Mouse (Mus musculus) lung, embryonic 14.5 days (tissue): Measurements from ENCODE around the gene Trip10. TPM values are rescaled to one million over a fixed set of nuclear protein-coding genes. Genes with fewer than 3 reads are reported as not detected.

ENCODE experiments used
- ATAC-seq: fragments of 200-750 bp; cut with Nextera tagmentation; 2 replicates; pipeline ENCODE4 v1.8.0; 2017; ENCODE audit warnings: mild to moderate bottlenecking, moderate TSS enrichment, moderate library complexity; ENCODE audit not compliant: insufficient read depth
- DNase-seq: peaks from one replicate; pipeline ENCODE4 v3.0.0-alpha.2; 2015
- H3K27ac ChIP-seq: fragments of 300-500 bp; sonication (generic); 2 replicates; pipeline ENCODE4 v1.5.1; 2014; ENCODE audit warnings: low read depth, mild to moderate bottlenecking, moderate library complexity
- H3K27me3 ChIP-seq: fragments of 300-500 bp; sonication (generic); 2 replicates; pipeline ENCODE4 v1.6.1; 2014; ENCODE audit warnings: low read length, control low read depth; ENCODE audit not compliant: insufficient read depth
- H3K36me3 ChIP-seq: fragments of 300-500 bp; sonication (generic); 2 replicates; pipeline ENCODE4 v1.6.1; 2014; ENCODE audit warnings: control low read depth; ENCODE audit not compliant: insufficient read depth
- H3K4me1 ChIP-seq: fragments of 300-500 bp; sonication (generic); 2 replicates; pipeline ENCODE4 v1.6.1; 2014; ENCODE audit warnings: antibody characterized with exemption, control low read depth; ENCODE audit not compliant: insufficient read depth
- H3K4me2 ChIP-seq: fragments of 300-500 bp; sonication (generic); 2 replicates; pipeline ENCODE4 v1.6.1; 2014; ENCODE audit warnings: mild to moderate bottlenecking
- H3K4me3 ChIP-seq: fragments of 300-500 bp; sonication (generic); 2 replicates; pipeline ENCODE4 v1.5.1; 2014; ENCODE audit warnings: low read depth, low read length
- H3K9ac ChIP-seq: fragments of 300-500 bp; sonication (generic); 2 replicates; pipeline ENCODE4 v1.6.1; 2014
- H3K9me3 ChIP-seq: fragments of 300-500 bp; sonication (generic); 2 replicates; pipeline ENCODE4 v1.6.1; 2016; ENCODE audit warnings: low read depth, low read length, control low read depth
- CTCF ChIP-seq: IDR thresholded peaks from 2 replicates; pipeline ENCODE4 v1.5.1; 2016; ENCODE audit warnings: antibody characterized with exemption, low read depth
- WGBS: fragments of 180-500 bp; shearing (Covaris S2); extraction: QIAGEN DNeasy Blood & Tissue Kit; methylation state at CpG from one replicate; pipeline ENCODE4 v1.1.7; 2014; 5-methylcytosine and 5-hydroxymethylcytosine counted together
- polyA plus RNA-seq: library from polyadenylated mRNA; unstranded; fragments of >200 nt; fragmentation: Nextera tagmentation; extraction: Ambion mirVana; gene quantifications from 2 replicates; pipeline ENCODE4 v1.2.1, GENCODE M21; 2014

Trip10 gene
- polyA plus RNA-seq, 1 experiment from 2014 or later, result 39.9 TPM

DNA sequence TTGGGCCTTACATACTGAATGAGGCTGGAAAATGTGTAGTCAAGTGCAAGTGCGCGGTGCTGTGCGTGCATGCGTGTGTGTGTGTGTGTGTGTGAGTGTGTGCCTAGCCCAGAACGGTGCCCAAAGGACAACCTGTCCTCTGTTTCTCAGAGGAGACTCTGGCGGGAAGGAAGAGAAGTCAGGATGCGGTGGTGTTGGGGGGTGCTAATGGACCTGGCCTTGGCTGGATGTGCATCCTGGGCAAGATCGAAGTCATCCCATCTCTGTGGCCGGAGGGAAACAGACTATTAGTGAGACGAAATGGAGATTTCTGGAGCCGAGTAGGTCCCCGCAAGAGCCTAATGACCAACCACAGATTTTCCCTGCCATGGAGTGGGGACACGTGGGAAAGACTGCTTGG lies 484 bp upstream of the Trip10 start:
- no peak for TF ChIP-seq CTCF
- 7% methylated on average over 13 of the region's 13 CpGs for WGBS
- H3K4me1 ChIP-seq, result peaks cover 3% of the 10 kb centered on the region; the same call in 1 of the 2 replicates
- peak overlapping the region; percentile 47; the same call in 1 of the 2 replicates for H3K9ac ChIP-seq
- DNase-seq (no peak), ATAC-seq (no peak)
- peak overlapping the region; percentile 71 for H3K27ac ChIP-seq
- H3K9me3 ChIP-seq, result no peaks in the 10 kb centered on the region
- peak overlapping the region; percentile 85 for H3K4me2 ChIP-seq
- H3K36me3 ChIP-seq, result peaks cover 24% of the 10 kb centered on the region
- peak overlapping the region; percentile 77 for H3K4me3 ChIP-seq
- H3K27me3 ChIP-seq, result no peaks in the 10 kb centered on the region

DNA sequence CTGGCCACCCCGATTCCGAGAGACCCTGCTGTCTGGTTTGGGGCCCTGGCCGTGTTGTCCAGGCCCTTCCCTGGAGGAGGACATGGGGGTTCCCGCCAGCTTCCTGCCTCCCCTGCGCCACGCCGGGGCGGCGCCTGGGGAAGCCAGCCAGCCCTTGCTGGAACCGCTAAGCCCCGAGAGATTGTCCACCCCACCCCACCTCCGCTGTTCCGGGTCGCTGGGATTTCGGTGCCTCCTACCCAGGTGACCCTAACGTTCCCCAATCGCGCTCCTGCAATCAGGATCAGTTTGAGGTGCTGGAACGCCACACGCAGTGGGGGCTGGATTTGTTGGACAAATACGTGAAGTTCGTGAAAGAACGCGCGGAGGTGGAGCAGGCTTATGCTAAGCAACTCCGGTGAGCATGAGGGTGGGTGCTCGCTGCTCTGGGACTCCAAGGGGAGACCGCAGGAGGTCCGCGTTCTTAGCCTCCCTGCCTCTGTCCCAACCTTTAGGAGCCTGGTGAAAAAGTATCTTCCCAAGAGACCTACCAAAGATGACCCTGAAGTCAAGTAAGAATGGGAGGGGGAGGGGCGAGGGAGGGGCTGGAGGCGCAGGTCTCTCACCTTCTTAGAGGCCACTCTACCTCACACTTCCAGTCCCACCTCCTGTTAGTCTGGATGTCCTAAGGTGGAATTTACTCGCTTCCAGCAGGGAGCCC lies 1.4 kb downstream of the Trip10 start:
- DNase-seq, result peak; percentile 57
- Histone ChIP-seq H3K27ac (peak overlapping the region; percentile 58), H3K4me3 (peak overlapping the region; percentile 77), H3K36me3 (peaks cover 26% of the 10 kb centered on the region), H3K9me3 (no peaks in the 10 kb centered on the region), H3K27me3 (no peaks in the 10 kb centered on the region), H3K9ac (peak overlapping the region; percentile 76), H3K4me1 (peaks cover 3% of the 10 kb centered on the region; the same call in 1 of the 2 replicates), H3K4me2 (peak overlapping the region; percentile 85)
- 2% methylated on average over 33 of the region's 33 CpGs for WGBS
- no peak for ATAC-seq
- no peak for TF ChIP-seq CTCF

DNA sequence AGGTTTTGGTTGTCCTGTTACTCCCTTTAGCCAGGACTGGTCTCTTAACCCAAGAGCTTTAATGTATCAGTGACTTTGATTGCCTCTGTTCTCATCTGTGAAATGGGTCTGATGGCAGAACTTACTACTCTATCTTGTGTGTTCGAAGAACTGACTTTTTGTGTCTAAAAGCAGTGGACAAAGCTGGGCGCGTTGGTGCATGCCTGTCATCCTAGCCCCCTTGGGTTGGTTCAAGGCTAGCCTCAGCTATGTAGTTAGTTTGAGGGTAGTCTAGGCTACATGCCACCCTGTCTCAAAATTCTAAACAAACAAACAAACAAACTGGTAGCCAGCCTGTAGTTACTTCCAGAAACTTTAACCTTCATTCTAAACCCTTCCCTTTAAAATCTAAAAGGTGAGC lies 2.2 kb downstream of the Trip10 start:
- no peaks in the 10 kb centered on the region for H3K27me3 ChIP-seq
- no peak overlapping the region for H3K27ac ChIP-seq
- 94% methylated on average over 3 of the region's 3 CpGs for WGBS
- peak overlapping the region; percentile 85 for H3K4me2 ChIP-seq
- H3K4me1 ChIP-seq, result no peaks in the 10 kb centered on the region
- peaks cover 35% of the 10 kb centered on the region for H3K36me3 ChIP-seq
- no peak for ATAC-seq
- no peak for DNase-seq
- H3K9ac ChIP-seq, result no peak overlapping the region
- TF ChIP-seq CTCF, result no peak
- peak overlapping the region; percentile 77; the same call in 1 of the 2 replicates for H3K4me3 ChIP-seq
- H3K9me3 ChIP-seq, result no peaks in the 10 kb centered on the region

DNA sequence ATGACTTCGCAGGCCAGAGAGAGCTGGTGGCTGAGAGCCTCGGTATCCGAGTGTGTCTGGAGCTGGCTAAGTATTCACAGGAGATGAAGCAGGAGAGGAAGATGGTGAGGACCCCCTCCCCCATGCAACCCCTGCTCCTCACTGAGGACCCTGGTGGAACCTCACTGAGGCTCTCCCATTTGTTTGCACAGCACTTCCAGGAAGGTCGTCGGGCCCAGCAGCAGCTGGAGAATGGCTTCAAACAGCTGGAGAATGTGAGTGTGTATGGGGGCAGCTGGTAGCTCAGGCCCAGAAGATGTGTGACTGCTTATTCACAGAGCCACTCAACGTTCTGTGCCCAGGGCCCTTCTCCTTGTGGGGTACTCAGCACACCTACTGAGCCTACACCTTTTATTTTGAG lies 4.1 kb downstream of the Trip10 start:
- H3K36me3 ChIP-seq, result peaks cover 51% of the 10 kb centered on the region

DNA sequence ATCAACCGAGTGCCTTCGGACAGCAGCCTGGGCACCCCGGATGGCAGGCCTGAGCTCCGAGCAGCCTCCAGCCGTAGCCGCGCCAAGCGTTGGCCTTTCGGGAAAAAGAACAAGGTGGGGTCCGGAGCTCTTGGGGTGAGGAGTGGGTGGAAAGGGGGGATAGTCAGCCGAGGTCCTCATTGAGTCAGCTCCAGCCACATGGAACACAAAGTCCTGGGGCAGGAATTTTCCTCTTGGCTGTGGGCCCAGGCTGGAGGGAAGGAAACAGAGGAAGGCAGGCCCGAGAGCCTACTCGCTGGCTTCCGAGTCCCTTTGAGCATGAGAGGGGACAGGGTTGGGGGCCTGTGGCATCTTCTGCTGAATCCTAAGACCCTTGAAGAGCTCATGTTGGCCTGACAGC lies 6.1 kb downstream of the Trip10 start:
- Histone ChIP-seq H3K27me3 (no peaks in the 10 kb centered on the region), H3K27ac (no peak overlapping the region), H3K4me1 (no peaks in the 10 kb centered on the region), H3K36me3 (peaks cover 71% of the 10 kb centered on the region), H3K4me2 (no peak overlapping the region), H3K4me3 (no peak overlapping the region), H3K9me3 (no peaks in the 10 kb centered on the region), H3K9ac (no peak overlapping the region)
- no peak for TF ChIP-seq CTCF
- DNase-seq (no peak), ATAC-seq (no peak)
- 85% methylated on average over 14 of the region's 14 CpGs for WGBS

More for the DNA sequence above, 4.1 kb downstream of the Trip10 start:
- Histone ChIP-seq H3K4me1 (no peaks in the 10 kb centered on the region), H3K9me3 (no peaks in the 10 kb centered on the region), H3K9ac (no peak overlapping the region), H3K4me3 (no peak overlapping the region), H3K27ac (no peak overlapping the region), H3K4me2 (no peak overlapping the region), H3K27me3 (no peaks in the 10 kb centered on the region)
- no peak for ATAC-seq
- 41% methylated on average over 6 of the region's 6 CpGs for WGBS
- no peak for TF ChIP-seq CTCF
- DNase-seq, result no peak

DNA sequence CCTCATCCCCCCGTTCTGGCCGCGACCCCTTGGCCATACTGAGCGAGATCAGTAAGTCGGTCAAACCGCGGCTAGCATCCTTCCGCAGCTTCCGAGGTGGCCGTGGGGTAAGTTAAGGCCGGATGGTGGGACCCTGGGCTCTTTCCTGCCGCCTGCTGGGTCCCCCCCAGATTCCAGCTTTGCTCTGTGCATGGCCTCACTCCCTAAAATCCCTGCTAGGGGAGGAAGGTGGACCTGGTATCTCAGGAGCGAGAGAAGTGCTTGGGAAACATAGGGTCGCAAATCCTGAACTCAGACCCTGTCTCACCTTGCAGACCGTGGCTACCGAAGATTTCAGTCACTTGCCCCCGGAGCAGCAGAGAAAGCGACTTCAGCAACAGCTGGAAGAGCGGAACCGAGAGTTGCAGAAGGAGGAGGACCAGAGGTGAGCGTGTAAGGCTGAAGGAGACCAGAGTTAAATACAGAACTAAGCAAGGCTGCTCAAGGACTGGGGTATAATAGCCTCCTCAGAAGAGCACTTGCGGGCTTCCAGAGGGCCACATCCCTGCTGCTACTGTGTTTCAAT lies 7.7 kb downstream of the Trip10 start:
- Histone ChIP-seq H3K27me3 (no peaks in the 10 kb centered on the region), H3K9ac (no peak overlapping the region), H3K36me3 (peaks cover 88% of the 10 kb centered on the region), H3K4me1 (no peaks in the 10 kb centered on the region), H3K9me3 (no peaks in the 10 kb centered on the region), H3K4me2 (no peak overlapping the region), H3K4me3 (no peak overlapping the region), H3K27ac (no peak overlapping the region)
- DNase-seq (no peak), ATAC-seq (no peak)
- 97% methylated on average over 22 of the region's 22 CpGs for WGBS
- no peak for TF ChIP-seq CTCF

DNA sequence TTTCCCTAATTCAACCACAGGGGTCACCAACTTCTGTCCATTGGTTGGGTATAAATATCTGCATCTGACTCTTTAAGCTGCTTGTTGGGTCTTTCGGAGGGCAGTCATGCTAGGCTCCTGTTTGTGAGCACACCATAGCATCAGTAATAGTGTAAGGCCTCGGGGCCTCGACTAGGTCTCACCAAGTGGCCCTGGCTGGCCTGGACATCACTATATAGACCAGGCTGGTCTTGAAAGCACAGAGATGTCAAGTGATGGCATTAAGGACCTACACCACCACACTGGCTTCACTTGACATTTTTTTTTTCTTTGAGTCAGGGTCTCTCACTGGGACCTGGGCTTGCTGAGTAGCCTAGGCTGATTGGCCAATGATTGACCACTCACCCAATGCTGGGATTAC lies 8.9 kb downstream of the Trip10 start:
- no peaks in the 10 kb centered on the region for H3K27me3 ChIP-seq
- no peak overlapping the region for H3K9ac ChIP-seq
- no peak overlapping the region for H3K4me3 ChIP-seq
- H3K36me3 ChIP-seq, result peaks cover 97% of the 10 kb centered on the region
- 83% methylated on average over 3 of the region's 3 CpGs for WGBS
- H3K27ac ChIP-seq, result no peak overlapping the region
- TF ChIP-seq CTCF, result no peak
- no peak for DNase-seq
- no peaks in the 10 kb centered on the region for H3K4me1 ChIP-seq
- H3K4me2 ChIP-seq, result no peak overlapping the region
- H3K9me3 ChIP-seq, result no peaks in the 10 kb centered on the region
- no peak for ATAC-seq
